Mouse (Mus musculus) ES-Bruce4 (cell line): ENCODE results near the gene Med23. TPM values are rescaled to one million over a fixed set of nuclear protein-coding genes. Genes with fewer than 3 reads are reported as not detected.
A peak's percentile ranks its signal among the peaks of the same experiment; 100 is the strongest.

Source experiments
- H3K27ac ChIP-seq: 2 replicates; pipeline ENCODE4 v1.5.1; 2012; ENCODE audit warnings: low read length, inconsistent platforms; ENCODE audit not compliant: insufficient read depth
- H3K27me3 ChIP-seq: 2 replicates; pipeline ENCODE4 v1.6.1; 2012; ENCODE audit warnings: mild to moderate bottlenecking, low read length, inconsistent platforms; ENCODE audit not compliant: control insufficient read depth, poor library complexity, insufficient read depth, severe bottlenecking
- H3K36me3 ChIP-seq: 2 replicates; pipeline ENCODE4 v1.6.1; 2012; ENCODE audit warnings: inconsistent platforms, mild to moderate bottlenecking, low read length, moderate library complexity; ENCODE audit not compliant: control insufficient read depth, poor library complexity, insufficient read depth, severe bottlenecking
- H3K4me1 ChIP-seq: one replicate; pipeline ENCODE4 v1.8.1; 2011; ENCODE audit warnings: low read length; ENCODE audit not compliant: control insufficient read depth, insufficient read depth
- H3K4me3 ChIP-seq: 2 replicates; pipeline ENCODE4 v1.5.1; 2011; ENCODE audit warnings: low read depth, mild to moderate bottlenecking, low read length
- H3K9ac ChIP-seq: 2 replicates; pipeline ENCODE4 v1.6.1; 2012; ENCODE audit warnings: low read depth, mild to moderate bottlenecking, inconsistent platforms; ENCODE audit not compliant: poor library complexity, severe bottlenecking
- H3K9me3 ChIP-seq: replicated peaks from 2 replicates; pipeline ENCODE4 v1.6.1; 2012; ENCODE audit warnings: mild to moderate bottlenecking, low read length, inconsistent platforms; ENCODE audit not compliant: control insufficient read depth, poor library complexity, insufficient read depth, severe bottlenecking
- CTCF ChIP-seq: IDR thresholded peaks from one replicate; pipeline ENCODE4 v1.8.1; 2011; ENCODE audit warnings: low read depth, low read length
- EP300 ChIP-seq: IDR thresholded peaks from 2 replicates; pipeline ENCODE4 v1.6.1; 2011; ENCODE audit warnings: low read depth, low read length; ENCODE audit not compliant: insufficient read depth
- POLR2A ChIP-seq: IDR thresholded peaks from one replicate; pipeline ENCODE4 v1.8.1; 2011; ENCODE audit warnings: low read length; ENCODE audit not compliant: insufficient read depth
- polyA plus RNA-seq: library from polyadenylated mRNA; stranded (reverse); fragments of >200 nt; gene quantifications from 2 replicates; pipeline ENCODE4 v1.2.4, GENCODE M21; 2011; ENCODE audit warnings: low read depth; ENCODE audit not compliant: missing spikeins, insufficient read depth, insufficient read length

Med23 gene
- polyA plus RNA-seq, 1 experiment: 43.2 TPM

- Histone ChIP-seq H3K9ac (peak overlapping the region; percentile 52; the same call in 1 of the 2 replicates), H3K4me3 (peak overlapping the region; percentile 33; the same call in 1 of the 2 replicates), H3K27me3 (no peaks in the 10 kb centered on the region), H3K4me1 (peaks cover 15% of the 10 kb centered on the region), H3K36me3 (peaks cover 14% of the 10 kb centered on the region), H3K9me3 (no peaks in the 10 kb centered on the region; the same call in 1 of the 2 replicates), H3K27ac (no peak overlapping the region)
- no peak for TF ChIP-seq CTCF
- TF ChIP-seq POLR2A: no peak
- no peak for TF ChIP-seq EP300
Observed at GRCm38 (mm10) chr10:24832306-24832705, 37.5 kb upstream of the Med23 start.

- TF ChIP-seq EP300 (peak; percentile 98), POLR2A (no peak), CTCF (no peak)
- Histone ChIP-seq H3K4me3 (peak overlapping the region; percentile 86), H3K36me3 (peaks cover 8% of the 10 kb centered on the region), H3K9ac (peak overlapping the region; percentile 83), H3K27ac (peak overlapping the region; percentile 99), H3K9me3 (peaks cover 12% of the 10 kb centered on the region), H3K4me1 (peaks cover 12% of the 10 kb centered on the region), H3K27me3 (no peaks in the 10 kb centered on the region)
Observed at GRCm38 (mm10) chr10:24834634-24835371, 35.0 kb upstream of the Med23 start.

- H3K27me3 ChIP-seq: no peaks in the 10 kb centered on the region
- TF ChIP-seq EP300: no peak
- no peak for TF ChIP-seq CTCF
- no peak for TF ChIP-seq POLR2A
- peak overlapping the region; percentile 42 for H3K4me3 ChIP-seq
- H3K4me1 ChIP-seq: peaks cover 12% of the 10 kb centered on the region
- peak overlapping the region; percentile 83 for H3K9ac ChIP-seq
- peaks cover 8% of the 10 kb centered on the region for H3K36me3 ChIP-seq
- peak overlapping the region; percentile 99 for H3K27ac ChIP-seq
- H3K9me3 ChIP-seq: peaks cover 16% of the 10 kb centered on the region
Observed at GRCm38 (mm10) chr10:24835702-24836342, 34.0 kb upstream of the Med23 start.

- peaks cover 8% of the 10 kb centered on the region for H3K36me3 ChIP-seq
- H3K27ac ChIP-seq: peak overlapping the region; percentile 99
- H3K4me1 ChIP-seq: peaks cover 12% of the 10 kb centered on the region
- TF ChIP-seq POLR2A: no peak
- no peak for TF ChIP-seq CTCF
- no peak for TF ChIP-seq EP300
- no peak overlapping the region for H3K4me3 ChIP-seq
- H3K27me3 ChIP-seq: no peaks in the 10 kb centered on the region
- H3K9me3 ChIP-seq: peaks cover 16% of the 10 kb centered on the region
- peak overlapping the region; percentile 83 for H3K9ac ChIP-seq
Observed at GRCm38 (mm10) chr10:24836366-24837038, 33.3 kb upstream of the Med23 start.

- Histone ChIP-seq H3K36me3 (no peaks in the 10 kb centered on the region), H3K9ac (no peak overlapping the region), H3K4me1 (no peaks in the 10 kb centered on the region), H3K9me3 (peaks cover 16% of the 10 kb centered on the region), H3K4me3 (no peak overlapping the region), H3K27me3 (no peaks in the 10 kb centered on the region), H3K27ac (no peak overlapping the region)
- no peak for TF ChIP-seq CTCF
- TF ChIP-seq EP300: no peak
- TF ChIP-seq POLR2A: no peak
Observed at GRCm38 (mm10) chr10:24840795-24841194, 29.0 kb upstream of the Med23 start.

- Histone ChIP-seq H3K4me1 (no peaks in the 10 kb centered on the region), H3K9ac (no peak overlapping the region), H3K27ac (no peak overlapping the region), H3K27me3 (no peaks in the 10 kb centered on the region), H3K4me3 (no peak overlapping the region), H3K36me3 (no peaks in the 10 kb centered on the region), H3K9me3 (peaks cover 16% of the 10 kb centered on the region)
- TF ChIP-seq EP300 (no peak), CTCF (no peak), POLR2A (no peak)
Observed at GRCm38 (mm10) chr10:24841998-24842397, 27.8 kb upstream of the Med23 start.
